Mouse (Mus musculus): ENCODE results near the gene Chst8. TPM values are rescaled to one million over a fixed set of nuclear protein-coding genes. Genes with fewer than 3 reads are reported as not detected.
A peak's percentile ranks its signal among the peaks of the same experiment; 100 is the strongest.

Chst8 gene
- polyA plus RNA-seq, 1 experiment from 2014 or later, result 10.1 TPM

DNA sequence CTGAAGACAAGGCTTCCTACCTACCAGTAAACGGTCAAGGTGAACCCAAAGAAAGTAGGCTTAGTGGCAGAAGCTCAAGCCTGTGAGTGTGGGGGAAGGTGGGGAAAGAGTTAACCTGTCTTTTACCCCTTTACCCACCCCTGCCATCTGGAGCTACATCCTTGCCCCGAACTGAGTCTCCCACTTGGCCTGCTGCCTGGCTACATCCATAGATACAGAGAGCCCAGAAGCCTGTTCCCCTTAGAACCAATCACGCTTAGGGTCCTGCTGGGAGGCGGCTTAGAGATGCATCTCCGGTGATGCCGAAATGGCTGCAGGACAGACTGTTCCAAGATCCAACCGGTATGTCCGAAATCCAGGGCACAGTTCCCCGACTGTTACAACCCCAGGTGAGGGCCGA, 1.5 kb downstream of the Chst8 start:
- no peak overlapping the region for H3K27ac ChIP-seq (ENCODE audit: low read depth, low read length)
- H3K4me2 ChIP-seq, result peak overlapping the region; percentile 85
- DNase-seq (ENCODE audit: low spot score, missing footprints) (peak; percentile 92), ATAC-seq (ENCODE audit: low FRiP score) (no peak)
- peaks cover 14% of the 10 kb centered on the region for H3K4me1 ChIP-seq (ENCODE audit: control insufficient read depth, insufficient read depth, low read length)
- no peaks in the 10 kb centered on the region for H3K36me3 ChIP-seq (ENCODE audit: control insufficient read depth, insufficient read depth, low read length)
- H3K4me3 ChIP-seq (ENCODE audit: low read depth, low read length), result peak overlapping the region; percentile 54
- peaks cover 49% of the 10 kb centered on the region for H3K27me3 ChIP-seq (ENCODE audit: control insufficient read depth, insufficient read depth, low read length)
- H3K9ac ChIP-seq (ENCODE audit: low read length), result 0 out of 2 replicates have a peak overlapping the region, but pooled peaks have one; percentile 5
- WGBS, result 2% methylated on average over 10 of the region's 10 CpGs
- no peaks in the 10 kb centered on the region for H3K9me3 ChIP-seq (ENCODE audit: control insufficient read depth, low read length)

DNA sequence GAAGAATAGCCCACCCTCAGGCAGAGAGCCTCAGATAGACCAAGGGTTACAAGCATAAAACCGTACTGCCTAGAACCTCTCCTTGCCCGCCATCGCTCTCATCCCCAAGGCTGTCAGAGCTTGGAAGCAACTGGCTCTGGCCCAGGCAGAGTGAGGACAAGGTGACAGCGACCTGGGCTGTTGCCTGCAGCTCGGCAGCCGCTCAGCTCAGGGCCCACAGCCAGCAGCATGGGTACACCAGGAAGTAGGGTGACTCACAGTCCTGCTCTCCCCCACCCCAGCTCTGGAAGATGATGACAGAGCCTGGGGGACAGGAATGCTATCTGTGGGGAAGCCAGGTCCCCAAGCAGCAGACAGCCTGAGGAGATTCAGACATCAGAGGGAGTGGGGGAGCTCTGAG, 6.2 kb downstream of the Chst8 start:
- no peaks in the 10 kb centered on the region for H3K36me3 ChIP-seq (ENCODE audit: control insufficient read depth, insufficient read depth, low read length)
- no peak overlapping the region for H3K4me3 ChIP-seq (ENCODE audit: low read depth, low read length)
- H3K9ac ChIP-seq (ENCODE audit: low read length), result no peak overlapping the region
- 83% methylated on average over 6 of the region's 6 CpGs for WGBS
- peaks cover 11% of the 10 kb centered on the region for H3K4me1 ChIP-seq (ENCODE audit: control insufficient read depth, insufficient read depth, low read length)
- H3K9me3 ChIP-seq (ENCODE audit: control insufficient read depth, low read length), result no peaks in the 10 kb centered on the region
- no peak for DNase-seq (ENCODE audit: low spot score, missing footprints)
- no peak overlapping the region for H3K27ac ChIP-seq (ENCODE audit: low read depth, low read length)
- peaks cover 22% of the 10 kb centered on the region for H3K27me3 ChIP-seq (ENCODE audit: control insufficient read depth, insufficient read depth, low read length)
- no peak for ATAC-seq (ENCODE audit: low FRiP score)
- no peak overlapping the region for H3K4me2 ChIP-seq

DNA sequence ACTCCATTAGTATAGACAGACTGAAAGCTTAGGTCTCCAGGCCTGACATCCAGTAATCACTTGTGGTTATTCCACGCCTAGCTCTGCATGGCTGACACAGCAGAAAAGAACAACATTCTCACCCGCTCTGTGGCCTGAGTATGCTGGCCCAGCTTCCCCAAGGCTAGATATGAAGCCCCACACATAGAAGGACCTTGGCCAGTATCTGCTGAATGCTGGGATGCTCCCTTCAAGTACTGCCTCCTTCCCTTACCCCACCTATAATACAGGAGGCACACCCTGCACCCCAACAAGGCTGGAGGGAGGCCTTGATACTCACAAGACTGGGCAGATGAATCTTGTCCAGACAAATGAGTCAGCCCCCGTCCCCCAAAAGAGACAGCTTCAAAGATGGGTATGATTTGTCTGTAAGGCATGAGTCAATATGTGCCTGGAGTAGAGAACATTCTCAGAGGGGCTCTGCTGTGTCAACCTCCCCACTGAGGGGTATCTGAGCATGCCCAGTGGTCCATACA, 6.8 kb downstream of the Chst8 start:
- ATAC-seq (ENCODE audit: low FRiP score) (no peak), DNase-seq (ENCODE audit: low spot score, missing footprints) (no peak)
- no peak overlapping the region for H3K9ac ChIP-seq (ENCODE audit: low read length)
- H3K27me3 ChIP-seq (ENCODE audit: control insufficient read depth, insufficient read depth, low read length), result peaks cover 16% of the 10 kb centered on the region
- H3K4me1 ChIP-seq (ENCODE audit: control insufficient read depth, insufficient read depth, low read length), result peaks cover 8% of the 10 kb centered on the region
- no peaks in the 10 kb centered on the region for H3K36me3 ChIP-seq (ENCODE audit: control insufficient read depth, insufficient read depth, low read length)
- H3K9me3 ChIP-seq (ENCODE audit: control insufficient read depth, low read length), result no peaks in the 10 kb centered on the region
- no peak overlapping the region for H3K4me2 ChIP-seq
- H3K4me3 ChIP-seq (ENCODE audit: low read depth, low read length), result no peak overlapping the region
- H3K27ac ChIP-seq (ENCODE audit: low read depth, low read length), result no peak overlapping the region
- WGBS, result 88% methylated on average over 3 of the region's 3 CpGs

GRCm38 (mm10) chr7:34805042-34805441, 7.5 kb downstream of the Chst8 start:
- Histone ChIP-seq H3K36me3 (ENCODE audit: control insufficient read depth, insufficient read depth, low read length) (no peaks in the 10 kb centered on the region), H3K27ac (ENCODE audit: low read depth, low read length) (no peak overlapping the region), H3K9me3 (ENCODE audit: control insufficient read depth, low read length) (no peaks in the 10 kb centered on the region), H3K4me2 (no peak overlapping the region), H3K4me1 (ENCODE audit: control insufficient read depth, insufficient read depth, low read length) (peaks cover 8% of the 10 kb centered on the region), H3K4me3 (ENCODE audit: low read depth, low read length) (no peak overlapping the region), H3K9ac (ENCODE audit: low read length) (no peak overlapping the region), H3K27me3 (ENCODE audit: control insufficient read depth, insufficient read depth, low read length) (peaks cover 9% of the 10 kb centered on the region)
- ATAC-seq (ENCODE audit: low FRiP score) (no peak), DNase-seq (ENCODE audit: low spot score, missing footprints) (no peak)
- 94% methylated on average over 2 of the region's 2 CpGs for WGBS

GRCm38 (mm10) chr7:34799950-34800511, 12.5 kb downstream of the Chst8 start:
- Histone ChIP-seq H3K36me3 (ENCODE audit: control insufficient read depth, insufficient read depth, low read length) (no peaks in the 10 kb centered on the region), H3K4me2 (no peak overlapping the region), H3K4me3 (ENCODE audit: low read depth, low read length) (no peak overlapping the region), H3K27me3 (ENCODE audit: control insufficient read depth, insufficient read depth, low read length) (no peaks in the 10 kb centered on the region), H3K27ac (ENCODE audit: low read depth, low read length) (no peak overlapping the region), H3K9me3 (ENCODE audit: control insufficient read depth, low read length) (no peaks in the 10 kb centered on the region), H3K9ac (ENCODE audit: low read length) (no peak overlapping the region), H3K4me1 (ENCODE audit: control insufficient read depth, insufficient read depth, low read length) (peaks cover 21% of the 10 kb centered on the region)
- DNase-seq (ENCODE audit: low spot score, missing footprints) (peak; percentile 91), ATAC-seq (ENCODE audit: low FRiP score) (0 out of 2 replicates have a peak, but pooled peaks have one; percentile 41)
- 63% methylated on average over 13 of the region's 13 CpGs for WGBS

- ATAC-seq (ENCODE audit: low FRiP score) (no peak), DNase-seq (ENCODE audit: low spot score, missing footprints) (peak; percentile 75)
- no peak overlapping the region for H3K9ac ChIP-seq (ENCODE audit: low read length)
- no peak overlapping the region for H3K4me2 ChIP-seq
- 19% methylated on average over 3 of the region's 3 CpGs for WGBS
- no peak overlapping the region for H3K4me3 ChIP-seq (ENCODE audit: low read depth, low read length)
- no peaks in the 10 kb centered on the region for H3K9me3 ChIP-seq (ENCODE audit: control insufficient read depth, low read length)
- H3K4me1 ChIP-seq (ENCODE audit: control insufficient read depth, insufficient read depth, low read length), result peaks cover 15% of the 10 kb centered on the region
- no peaks in the 10 kb centered on the region for H3K36me3 ChIP-seq (ENCODE audit: control insufficient read depth, insufficient read depth, low read length)
- no peak overlapping the region; the same call in 1 of the 2 replicates for H3K27ac ChIP-seq (ENCODE audit: low read depth, low read length)
- H3K27me3 ChIP-seq (ENCODE audit: control insufficient read depth, insufficient read depth, low read length), result no peaks in the 10 kb centered on the region
Observed at GRCm38 (mm10) chr7:34799404-34799771, 13.1 kb downstream of the Chst8 start.

DNA sequence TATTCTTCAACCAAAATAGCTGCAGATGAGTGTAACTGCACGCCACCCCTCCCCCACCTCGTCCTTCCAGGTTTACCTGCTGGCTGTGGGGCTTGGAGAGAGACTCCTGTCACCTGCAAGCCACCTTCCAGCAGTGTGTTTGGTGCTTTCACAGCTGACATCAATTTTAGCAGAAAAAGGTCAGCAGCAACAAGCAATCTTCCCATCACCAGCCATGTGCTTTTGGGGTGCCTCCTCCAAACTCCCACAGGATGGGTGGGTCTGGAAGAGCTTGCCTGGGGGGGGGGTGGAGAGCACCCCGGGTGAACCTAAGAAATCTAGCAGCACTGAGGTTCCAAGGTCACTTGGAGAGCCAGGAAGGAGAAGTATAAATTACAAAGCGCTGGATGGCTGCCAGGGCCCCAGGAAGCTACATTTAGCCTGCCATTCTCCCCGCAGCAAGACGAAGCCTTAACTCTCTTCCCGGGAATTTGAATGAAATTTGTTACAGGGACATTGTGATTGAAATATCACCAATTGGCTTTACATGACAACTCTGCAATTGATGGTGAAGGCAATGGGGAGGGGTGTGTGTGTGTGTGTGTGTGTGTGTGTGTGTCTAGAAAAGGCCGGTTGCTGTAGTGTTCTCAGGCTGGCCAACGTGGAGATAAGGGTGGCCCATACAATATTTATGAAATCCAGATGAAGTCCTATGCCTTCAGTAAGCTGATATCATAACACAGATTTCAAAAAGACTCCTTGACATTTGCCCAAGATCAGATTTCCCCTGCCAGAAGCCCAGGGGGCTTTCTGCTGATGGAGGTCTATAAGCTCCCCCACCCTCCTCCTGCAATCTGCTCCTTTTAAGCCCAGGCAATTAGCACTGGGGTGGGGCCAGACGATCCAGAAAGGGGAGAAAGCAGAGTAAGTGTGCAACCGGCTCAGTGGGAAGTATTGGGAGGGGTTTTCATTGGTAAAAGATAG, 13.8 kb downstream of the Chst8 start:
- 16% methylated on average over 11 of the region's 11 CpGs for WGBS
- DNase-seq (ENCODE audit: low spot score, missing footprints), result peak; percentile 91

DNA sequence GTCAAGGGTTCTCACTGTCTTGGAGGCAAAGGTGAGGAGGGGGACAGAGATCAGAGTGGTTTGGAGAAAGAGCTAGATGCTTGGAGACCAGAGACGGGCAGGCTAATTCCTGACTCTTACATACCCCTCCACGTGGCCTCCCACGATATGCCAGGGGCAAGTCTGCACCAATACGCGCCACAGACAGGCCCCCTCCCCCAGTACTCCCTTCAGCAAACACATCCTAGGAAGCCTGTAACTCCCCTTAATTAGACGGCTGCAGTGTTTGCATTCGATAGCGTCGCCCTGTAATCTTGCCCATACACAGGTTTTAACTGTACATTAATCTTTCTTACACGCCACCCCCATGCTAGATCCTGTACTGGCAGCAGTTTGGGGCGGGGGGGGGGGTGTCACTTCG, 14.5 kb downstream of the Chst8 start:
- H3K4me2 ChIP-seq, result no peak overlapping the region
- no peaks in the 10 kb centered on the region for H3K27me3 ChIP-seq (ENCODE audit: control insufficient read depth, insufficient read depth, low read length)
- no peak overlapping the region for H3K4me3 ChIP-seq (ENCODE audit: low read depth, low read length)
- H3K36me3 ChIP-seq (ENCODE audit: control insufficient read depth, insufficient read depth, low read length), result no peaks in the 10 kb centered on the region
- no peak overlapping the region for H3K27ac ChIP-seq (ENCODE audit: low read depth, low read length)
- ATAC-seq (ENCODE audit: low FRiP score), result peak; percentile 54; the same call in 1 of the 2 replicates
- 19% methylated on average over 12 of the region's 12 CpGs for WGBS
- no peaks in the 10 kb centered on the region for H3K9me3 ChIP-seq (ENCODE audit: control insufficient read depth, low read length)
- DNase-seq (ENCODE audit: low spot score, missing footprints), result peak; percentile 78
- H3K9ac ChIP-seq (ENCODE audit: low read length), result no peak overlapping the region
- peaks cover 13% of the 10 kb centered on the region for H3K4me1 ChIP-seq (ENCODE audit: control insufficient read depth, insufficient read depth, low read length)

More for the DNA sequence above, 13.8 kb downstream of the Chst8 start:
- no peaks in the 10 kb centered on the region for H3K9me3 ChIP-seq (ENCODE audit: control insufficient read depth, low read length)
- peaks cover 13% of the 10 kb centered on the region for H3K4me1 ChIP-seq (ENCODE audit: control insufficient read depth, insufficient read depth, low read length)
- H3K4me2 ChIP-seq, result no peak overlapping the region
- ATAC-seq (ENCODE audit: low FRiP score), result peak; percentile 58; the same call in 1 of the 2 replicates
- H3K4me3 ChIP-seq (ENCODE audit: low read depth, low read length), result no peak overlapping the region
- H3K27me3 ChIP-seq (ENCODE audit: control insufficient read depth, insufficient read depth, low read length), result no peaks in the 10 kb centered on the region
- no peak overlapping the region for H3K9ac ChIP-seq (ENCODE audit: low read length)
- no peaks in the 10 kb centered on the region for H3K36me3 ChIP-seq (ENCODE audit: control insufficient read depth, insufficient read depth, low read length)
- H3K27ac ChIP-seq (ENCODE audit: low read depth, low read length), result no peak overlapping the region; the same call in 1 of the 2 replicates

GRCm38 (mm10) chr7:34790459-34790858, 22.1 kb downstream of the Chst8 start:
- H3K4me3 ChIP-seq (ENCODE audit: low read depth, low read length), result no peak overlapping the region
- 78% methylated on average over 7 of the region's 7 CpGs for WGBS
- ATAC-seq (ENCODE audit: low FRiP score) (no peak), DNase-seq (ENCODE audit: low spot score, missing footprints) (no peak)
- H3K4me1 ChIP-seq (ENCODE audit: control insufficient read depth, insufficient read depth, low read length), result no peaks in the 10 kb centered on the region
- H3K9me3 ChIP-seq (ENCODE audit: control insufficient read depth, low read length), result no peaks in the 10 kb centered on the region
- no peak overlapping the region for H3K27ac ChIP-seq (ENCODE audit: low read depth, low read length)
- no peak overlapping the region for H3K4me2 ChIP-seq
- no peak overlapping the region for H3K9ac ChIP-seq (ENCODE audit: low read length)
- no peaks in the 10 kb centered on the region for H3K36me3 ChIP-seq (ENCODE audit: control insufficient read depth, insufficient read depth, low read length)
- H3K27me3 ChIP-seq (ENCODE audit: control insufficient read depth, insufficient read depth, low read length), result no peaks in the 10 kb centered on the region

Data from midbrain, embryonic 11.5 days (tissue).